Mouse (Mus musculus) G1E (cell line): ENCODE measurements around the gene Arhgap23.

Experiments
- CTCF ChIP-seq: IDR thresholded peaks from 2 replicates; pipeline ENCODE4 v1.5.1; 2012; ENCODE audit warnings: low read depth, low read length, inconsistent platforms, mixed read lengths
- GATA2 ChIP-seq: IDR thresholded peaks from 2 replicates; pipeline ENCODE4 v1.6.1; 2012; ENCODE audit warnings: low read depth, low read length, inconsistent platforms, borderline replicate concordance
- POLR2AphosphoS5 ChIP-seq: IDR thresholded peaks from 2 replicates; pipeline ENCODE4 v1.6.1; 2012; ENCODE audit warnings: low read depth, low read length, inconsistent platforms; ENCODE audit not compliant: insufficient replicate concordance
- TAL1 ChIP-seq: conservative IDR thresholded peaks from 2 replicates; pipeline ENCODE4 v1.6.1; 2012; ENCODE audit warnings: low read depth, low read length, inconsistent platforms, mixed read lengths

- TF ChIP-seq CTCF: no peak
- no peak for TF ChIP-seq TAL1
- TF ChIP-seq POLR2AphosphoS5: no peak
- TF ChIP-seq GATA2: no peak
Observed at GRCm38 (mm10) chr11:97523827-97524261, 108.5 kb downstream of the Arhgap23 start.
